Mouse (Mus musculus): ENCODE measurements around the gene Gm281.

DNA sequence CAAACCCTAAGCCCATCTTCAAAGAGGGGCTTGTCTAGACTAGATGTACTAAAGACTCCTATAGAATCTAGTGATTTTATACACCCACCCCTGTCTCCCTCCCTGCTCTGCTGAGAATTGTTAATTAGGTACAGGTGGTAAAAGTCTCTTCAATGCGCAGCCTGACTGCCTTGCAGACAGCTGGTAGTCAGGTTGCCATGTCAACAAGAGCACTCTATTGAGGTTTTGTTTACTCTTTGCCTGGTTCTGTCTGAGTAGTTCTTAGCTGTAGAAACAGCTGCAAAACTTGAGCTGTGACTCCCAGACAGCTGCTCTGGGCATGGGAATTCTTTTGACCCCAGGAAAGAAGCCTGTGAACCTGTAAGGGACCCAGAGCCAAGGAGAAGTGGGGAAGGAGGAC lies 143.6 kb downstream of the Gm281 start:
- TF ChIP-seq CTCF (IDR thresholded peaks at IDR 0.05) (no peak), EP300 (IDR thresholded peaks at IDR 0.05) (no peak)
